Mouse (Mus musculus): Measurements from ENCODE around the gene Cfap99. TPM values are rescaled to one million over a fixed set of nuclear protein-coding genes. Genes with fewer than 3 reads are reported as not detected.

Gene Cfap99
- total RNA-seq, 2 experiments from 2014 or later: 0.96 to 1.5 TPM

GRCm38 (mm10) chr5:34370840-34371239 lies 82.4 kb downstream of the Cfap99 start:
- no peak for DNase-seq (ENCODE audit: low spot score in 2 of 2)
- intact Hi-C loops (cut with DNase I): no loop called here

- DNase-seq (ENCODE audit: low spot score in 2 of 2): no peak
- intact Hi-C loops (cut with DNase I): no loop called here
Observed at GRCm38 (mm10) chr5:34372141-34372540, 83.7 kb downstream of the Cfap99 start.

- no peak for DNase-seq (ENCODE audit: low spot score in 2 of 2)
- intact Hi-C loops (cut with DNase I): no loop called here
Observed at GRCm38 (mm10) chr5:34372541-34372940, 84.1 kb downstream of the Cfap99 start.

Other genes with a start within 250 kb of the Cfap99 start
- gene Poln, start 119.2 kb upstream of the Cfap99 start, total RNA-seq (2021): 1 to 10 TPM in 1 of 2 experiments, under 1 TPM in 1; 0.91 to 1.9 TPM
- gene Haus3, start 119.1 kb upstream of the Cfap99 start, total RNA-seq (2021): 1 to 10 TPM; 7.8 to 8.2 TPM
- 10 to 100 TPM; 86.5 to 86.9 TPM for gene Mxd4, start 100.9 kb upstream of the Cfap99 start, total RNA-seq (2021)
- 10 to 100 TPM; 53.1 to 55.3 TPM for gene Zfyve28, start 151 bp upstream of the Cfap99 start, total RNA-seq (2021)
- gene Rnf4, start 47.7 kb downstream of the Cfap99 start, total RNA-seq (2021): 10 to 100 TPM; 82.2 to 87.2 TPM
- 10 to 100 TPM; 40.0 to 44.5 TPM for gene Fam193a, start 81.3 kb downstream of the Cfap99 start, total RNA-seq (2021)
- 10 to 100 TPM; 12.7 to 20.4 TPM for gene Tnip2, start 225.4 kb downstream of the Cfap99 start, total RNA-seq (2021)
- 1 to 10 TPM; 2.6 to 3.7 TPM for gene Sh3bp2, start 237.2 kb downstream of the Cfap99 start, total RNA-seq (2021)

Measured in left cerebral cortex, postnatal 36 days (tissue).